Mouse (Mus musculus) erythroblast, embryonic 14.5 days (primary cell): Measurements from ENCODE around the gene Snu13.

Experiments
- GATA1 ChIP-seq: IDR thresholded peaks from 2 replicates; pipeline ENCODE4 v1.6.1; 2012; ENCODE audit warnings: low read length, inconsistent platforms, mixed read lengths
- TAL1 ChIP-seq: IDR thresholded peaks from 3 replicates; pipeline ENCODE4 v1.6.1; 2012; ENCODE audit warnings: low read length, inconsistent platforms, mixed read lengths

- TF ChIP-seq GATA1, result no peak
- no peak for TF ChIP-seq TAL1
These were observed 35.5 kb downstream of the Snu13 start for GRCm38 (mm10) chr15:82011947-82012346.
